Mouse (Mus musculus) urinary bladder, postnatal 25 days (tissue): ENCODE data around the gene Zfp667.

Experiments
- DNase-seq: peaks from one replicate; pipeline ENCODE4 v3.0.0; 2022; ENCODE audit warnings: low spot score

The Zfp667 gene

GRCm38 (mm10) chr7:6330458-6331232 lies 44.3 kb downstream of the Zfp667 start:
- no peak for DNase-seq

GRCm38 (mm10) chr7:6331233-6331956 lies 45.0 kb downstream of the Zfp667 start, which contains the start of gene Zfp583:
Gene Zfp583, minus strand, starts transcription at chr7:6331285.
- peak; percentile 62 for DNase-seq

GRCm38 (mm10) chr7:6339865-6340264 lies 53.5 kb downstream of the Zfp667 start:
- no peak for DNase-seq

- peak; percentile 22 for DNase-seq
These were observed 57.2 kb downstream of the Zfp667 start, which contains the start of gene Gm3854 for GRCm38 (mm10) chr7:6343501-6344071. Gene Gm3854, plus strand, starts transcription at chr7:6343759.

- no peak for DNase-seq
These were observed 57.7 kb downstream of the Zfp667 start for GRCm38 (mm10) chr7:6344124-6344523.
